Mouse (Mus musculus) lung, adult 2 months (tissue): ENCODE measurements around the gene Slc6a16.

Experiments used
- CTCF ChIP-seq: fragments of 200-500 bp; IDR thresholded peaks from 2 replicates; pipeline ENCODE4 v1.5.1; 2011; ENCODE audit warnings: mild to moderate bottlenecking, low read length, control low read depth; ENCODE audit not compliant: insufficient read depth
- POLR2A ChIP-seq: fragments of 200-500 bp; IDR thresholded peaks from 2 replicates; pipeline ENCODE4 v1.6.1; 2011; ENCODE audit warnings: low read depth, mild to moderate bottlenecking, control low read depth, low read length, borderline replicate concordance; ENCODE audit errors: extremely low read depth

DNA sequence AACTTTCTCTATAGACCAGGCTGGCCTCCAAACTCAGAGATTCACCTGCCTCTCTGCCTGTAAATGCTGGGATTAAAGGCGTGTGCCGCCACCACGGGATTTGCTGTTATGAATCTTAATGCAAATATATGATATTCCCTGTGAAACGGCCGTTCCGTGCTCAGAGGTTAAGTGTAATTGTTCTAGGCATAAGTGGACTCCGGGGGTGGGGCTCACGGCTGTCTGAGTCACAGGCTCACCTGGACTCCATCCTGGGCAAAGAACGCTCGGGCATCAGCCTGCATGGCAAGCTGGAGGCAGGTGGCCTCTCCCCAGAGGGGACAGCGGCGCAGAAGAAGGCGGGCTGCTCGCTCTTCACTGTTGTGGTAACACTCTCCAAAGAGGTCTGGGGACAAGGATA lies 75.7 kb downstream of the Slc6a16 start:
- TF ChIP-seq POLR2A (no peak), CTCF (no peak)
